Mouse (Mus musculus): ENCODE measurements around the gene 9230112D13Rik.

9230112D13Rik gene

DNA sequence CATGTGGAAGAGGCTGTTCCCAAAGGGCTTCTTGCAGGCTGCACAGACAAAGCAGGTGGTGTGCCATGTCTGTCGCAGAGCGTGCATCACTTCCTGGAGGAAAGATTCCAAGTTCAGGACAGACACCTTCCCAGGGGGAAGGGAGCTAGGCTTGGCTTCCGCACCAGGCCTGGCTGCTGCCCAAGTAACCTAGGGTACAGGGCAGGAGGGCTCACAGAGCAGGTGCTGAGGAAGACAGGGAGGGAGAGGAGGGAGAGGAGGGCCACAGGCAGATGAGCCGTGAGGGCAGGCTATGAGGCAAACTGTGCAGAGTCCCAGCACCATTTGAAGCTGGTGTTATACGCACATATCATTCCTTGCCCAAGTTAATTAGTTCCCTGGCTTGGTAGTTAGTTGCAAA lies 19.3 kb upstream of the 9230112D13Rik start:
- no peak for DNase-seq (ENCODE audit: low spot score in 2 of 2)

DNA sequence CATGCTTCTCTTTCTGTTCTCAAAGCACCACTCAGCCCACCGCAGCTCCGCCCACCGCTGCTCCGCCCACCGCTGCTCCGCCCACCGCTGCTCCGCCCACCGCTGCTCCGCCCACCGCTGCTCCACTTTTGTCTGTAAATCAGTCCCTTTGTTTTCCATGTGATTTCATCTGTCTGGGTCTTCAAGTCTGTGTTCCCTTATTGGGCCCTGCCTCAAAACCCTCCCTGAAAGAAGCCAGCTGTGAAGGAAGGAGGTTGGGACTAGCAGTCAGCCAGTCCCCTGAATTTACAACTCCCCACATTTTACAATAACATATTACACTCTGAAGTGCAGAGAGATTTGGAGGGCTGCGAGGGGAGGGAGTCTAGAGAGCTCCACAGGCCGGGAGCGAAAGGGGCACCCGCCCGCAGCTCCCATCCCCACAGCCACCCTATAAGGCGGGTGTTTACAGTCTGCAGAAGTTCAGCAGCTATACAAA lies 18.1 kb upstream of the 9230112D13Rik start:
- no peak for DNase-seq (ENCODE audit: low spot score in 2 of 2)

DNA sequence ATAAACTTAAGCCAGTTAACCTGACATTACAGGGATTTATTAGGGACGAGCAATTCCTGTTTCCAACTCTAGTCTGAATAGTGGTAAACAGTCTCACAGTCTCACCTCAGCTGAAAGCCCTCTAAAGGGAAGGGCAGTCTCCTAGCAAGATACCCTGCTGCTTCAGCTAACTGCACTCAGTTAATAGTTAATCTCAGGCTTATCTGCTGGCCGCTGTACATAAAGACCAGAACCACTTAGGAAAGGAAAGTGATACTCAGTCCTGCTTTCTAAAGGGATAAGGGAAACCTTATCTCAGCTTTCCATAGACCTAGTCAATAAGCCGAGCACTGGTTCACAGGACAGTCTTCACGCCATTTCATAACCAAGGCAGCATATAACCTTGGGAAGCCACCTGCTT lies 13.3 kb upstream of the 9230112D13Rik start:
- no peak for DNase-seq (ENCODE audit: low spot score in 2 of 2)

DNA sequence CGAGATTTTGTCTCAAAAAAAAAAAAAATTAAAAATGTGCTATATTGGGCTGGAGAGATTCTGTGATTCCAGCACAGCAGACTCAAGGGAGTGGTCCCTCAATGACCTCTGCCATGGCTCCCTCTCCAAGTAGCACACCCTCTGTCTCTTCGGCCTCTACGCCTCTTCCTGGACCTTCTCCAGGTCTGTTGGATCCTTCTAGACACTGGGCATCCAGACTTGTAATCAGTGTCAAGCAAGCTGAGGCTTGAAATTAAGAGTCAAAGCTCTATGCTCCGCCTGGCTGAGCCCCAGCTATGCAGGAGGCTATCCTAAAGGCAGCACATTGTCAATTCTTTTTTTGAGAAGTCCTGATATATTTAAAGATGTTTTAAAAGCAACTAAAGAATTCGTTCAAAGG lies 10.9 kb upstream of the 9230112D13Rik start:
- DNase-seq (ENCODE audit: low spot score in 2 of 2), result no peak

DNA sequence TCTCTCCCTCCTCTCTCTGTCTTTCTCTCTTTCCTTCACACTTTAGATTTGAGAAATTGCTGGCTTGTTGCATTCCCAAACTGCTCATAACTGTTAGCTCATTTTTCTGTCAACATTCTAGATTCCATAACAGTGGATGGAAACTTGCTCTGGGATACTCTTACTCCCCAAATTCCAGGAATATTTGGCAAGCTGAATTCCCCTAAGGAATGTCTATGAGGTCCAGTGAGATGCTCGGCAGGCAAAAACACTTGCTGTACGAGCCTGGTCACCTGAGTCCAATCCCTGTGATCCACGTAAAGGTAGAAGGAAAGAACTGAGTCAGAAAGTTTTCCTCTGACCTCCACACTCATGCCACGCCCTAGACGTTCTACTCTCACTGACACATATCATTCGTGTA lies 9.9 kb upstream of the 9230112D13Rik start:
- no peak for DNase-seq (ENCODE audit: low spot score in 2 of 2)

DNA sequence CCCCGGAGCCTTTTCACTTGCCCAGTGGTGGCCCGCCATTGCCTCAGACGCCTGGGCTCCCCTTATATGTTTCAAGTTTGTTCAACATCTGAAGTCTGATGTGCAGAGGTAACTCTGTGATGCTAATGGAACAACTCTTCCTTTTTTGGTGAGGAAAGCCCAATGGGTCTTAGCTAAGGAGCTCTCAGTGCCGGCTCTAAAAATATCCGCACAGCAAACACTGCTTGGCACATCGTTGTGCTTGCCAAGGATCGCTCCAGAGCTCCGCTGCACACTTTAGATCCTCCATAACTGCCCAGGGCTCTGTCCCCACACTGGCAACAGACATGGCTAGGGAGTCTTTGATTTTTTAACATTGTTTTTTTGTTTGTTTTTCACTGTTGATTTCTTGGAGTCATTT lies 6.2 kb upstream of the 9230112D13Rik start:
- no peak for DNase-seq (ENCODE audit: low spot score in 2 of 2)

GRCm38 (mm10) chr14:34517959-34518544 lies 4.5 kb downstream of the 9230112D13Rik start:
- DNase-seq (ENCODE audit: low spot score in 2 of 2), result no peak

DNA sequence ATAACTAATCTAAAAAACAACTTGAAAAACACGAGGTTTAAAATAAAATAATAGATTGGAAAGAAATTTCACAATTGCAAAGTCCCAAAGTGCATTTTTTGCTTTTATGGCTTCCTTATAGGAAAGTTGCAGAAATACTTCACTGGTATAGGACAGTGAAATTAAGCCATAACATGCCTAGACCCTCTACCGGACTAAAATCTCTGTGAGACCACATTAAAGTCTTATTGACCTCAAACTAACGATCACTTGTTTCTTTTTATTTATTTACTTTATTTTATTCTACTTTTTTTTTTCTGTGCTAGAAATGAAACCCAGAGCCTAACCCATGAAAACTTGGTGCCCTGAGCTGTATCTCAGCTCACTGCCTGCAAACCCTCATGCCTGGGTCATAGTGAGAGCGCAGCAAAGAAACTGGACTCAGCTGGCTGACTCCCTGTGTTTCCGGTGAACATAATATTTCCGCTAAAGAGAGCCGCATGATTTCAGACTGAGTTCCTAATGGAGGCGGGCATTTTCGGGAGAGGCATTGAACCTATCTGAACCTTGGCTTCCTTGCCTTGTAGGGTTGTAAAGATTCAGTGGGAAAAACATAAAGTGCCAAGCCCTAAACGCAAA lies 5.5 kb downstream of the 9230112D13Rik start:
- DNase-seq (ENCODE audit: low spot score in 2 of 2), result no peak

DNA sequence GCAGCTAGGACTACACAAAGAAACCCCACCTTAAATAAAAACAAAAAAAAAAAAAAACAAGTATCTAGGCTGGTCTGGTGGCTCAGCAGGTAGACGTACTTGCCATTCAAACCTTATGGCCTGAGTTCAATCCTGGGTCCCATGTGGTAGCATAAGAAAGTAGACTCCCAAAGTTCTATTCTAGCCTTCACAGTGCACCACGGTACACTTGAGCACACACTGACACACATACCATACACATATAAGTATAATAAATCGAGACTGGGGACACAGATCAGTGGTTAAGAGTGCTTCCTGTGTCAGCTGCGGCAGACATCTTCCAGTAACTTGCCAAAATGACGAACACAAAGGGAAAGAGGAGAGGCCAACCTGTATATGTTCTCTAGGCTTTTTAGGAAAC lies 6.7 kb downstream of the 9230112D13Rik start:
- DNase-seq (ENCODE audit: low spot score in 2 of 2), result no peak

DNA sequence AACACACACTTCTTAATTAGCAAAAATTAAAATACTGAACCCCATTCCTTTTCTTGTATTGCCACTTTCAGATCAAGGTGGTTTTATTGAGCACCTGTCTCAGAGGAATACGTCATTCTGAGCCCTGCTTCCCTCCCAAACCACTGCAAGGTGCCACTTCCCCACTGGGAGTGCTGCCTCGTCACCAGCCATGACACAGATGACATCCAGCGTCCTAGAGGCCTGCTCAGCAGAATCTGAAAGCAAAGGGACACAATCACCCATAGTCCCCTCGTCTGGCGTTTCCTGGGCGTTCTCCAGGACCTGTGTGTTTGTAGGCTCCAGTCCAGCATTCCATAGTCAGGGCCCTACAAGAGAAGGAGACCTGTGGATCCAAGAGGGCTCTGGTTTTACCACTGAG lies 8.5 kb downstream of the 9230112D13Rik start:
- no peak for DNase-seq (ENCODE audit: low spot score in 2 of 2)

DNA sequence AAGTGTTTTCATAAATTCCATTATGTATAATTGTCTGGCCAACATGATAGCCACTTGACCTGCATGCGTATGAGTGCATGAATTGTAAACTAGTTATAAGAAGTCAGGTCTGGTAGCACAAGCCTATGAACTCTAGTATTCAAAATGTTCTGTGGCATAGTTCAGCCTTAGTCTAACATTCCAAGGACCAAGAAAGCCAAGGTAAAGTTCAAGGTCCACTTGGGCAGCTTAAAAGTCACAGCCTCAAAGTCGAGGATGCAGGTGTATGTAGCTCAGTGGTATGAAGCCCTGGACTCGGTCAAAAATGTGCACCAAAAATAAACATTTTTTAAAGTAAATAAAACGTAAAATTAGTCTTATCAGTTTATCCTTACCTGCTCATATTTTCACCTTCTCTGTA lies 10.0 kb downstream of the 9230112D13Rik start:
- DNase-seq (ENCODE audit: low spot score in 2 of 2), result no peak

- DNase-seq (ENCODE audit: low spot score in 2 of 2), result no peak
Observed at GRCm38 (mm10) chr14:34511901-34512300, 10.7 kb downstream of the 9230112D13Rik start.

DNA sequence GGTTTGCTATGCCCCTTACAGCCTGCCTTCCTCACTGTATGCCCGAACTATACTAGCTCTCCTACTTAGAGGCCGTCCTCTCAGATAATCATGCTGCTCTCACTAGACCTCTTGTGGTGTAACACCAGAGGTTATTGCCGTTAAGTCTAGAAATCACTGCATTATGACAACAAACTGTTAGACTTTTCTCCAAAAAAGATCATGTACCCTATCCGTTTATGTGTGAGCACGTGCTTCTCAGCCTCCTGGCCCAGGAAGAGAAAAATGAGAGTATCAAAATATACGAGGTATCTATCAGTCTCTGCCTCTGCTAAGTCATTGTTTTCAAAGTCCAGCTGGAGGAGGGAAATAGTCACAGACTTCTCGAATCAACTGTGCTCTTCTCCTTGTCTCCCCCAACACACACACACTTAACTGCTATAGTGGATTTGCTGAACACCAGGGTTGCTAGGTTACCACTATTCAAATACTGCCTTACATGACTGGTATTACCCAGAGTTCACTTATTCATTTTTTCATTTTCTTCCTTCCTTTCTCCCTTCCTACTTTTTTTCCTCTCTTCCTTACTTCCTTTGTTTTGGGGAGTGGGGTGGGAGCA lies 13.7 kb downstream of the 9230112D13Rik start:
- no peak for DNase-seq (ENCODE audit: low spot score in 2 of 2)

- no peak for DNase-seq (ENCODE audit: low spot score in 2 of 2)
Observed at GRCm38 (mm10) chr14:34508187-34508840, 14.3 kb downstream of the 9230112D13Rik start.

DNA sequence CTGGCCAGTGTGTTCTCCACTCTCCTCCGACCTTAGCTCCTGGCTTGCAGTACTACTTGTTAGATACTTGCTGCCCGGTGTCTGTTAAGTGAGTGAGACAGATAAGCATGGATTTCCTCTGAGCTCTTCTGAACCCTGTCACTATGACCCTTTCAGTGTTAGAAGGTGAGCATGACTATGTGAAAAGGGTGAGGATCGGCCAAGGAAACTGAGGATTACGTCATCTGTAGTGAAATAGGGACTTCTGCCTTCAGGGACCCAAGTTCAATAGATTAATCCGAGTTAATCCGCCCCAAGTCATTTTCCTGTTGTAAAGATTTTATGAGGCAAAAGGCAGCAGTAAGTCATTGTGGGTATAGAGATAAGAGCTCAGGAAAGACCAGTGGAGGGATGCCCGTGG lies 17.3 kb downstream of the 9230112D13Rik start:
- DNase-seq (ENCODE audit: low spot score in 2 of 2), result no peak

DNA sequence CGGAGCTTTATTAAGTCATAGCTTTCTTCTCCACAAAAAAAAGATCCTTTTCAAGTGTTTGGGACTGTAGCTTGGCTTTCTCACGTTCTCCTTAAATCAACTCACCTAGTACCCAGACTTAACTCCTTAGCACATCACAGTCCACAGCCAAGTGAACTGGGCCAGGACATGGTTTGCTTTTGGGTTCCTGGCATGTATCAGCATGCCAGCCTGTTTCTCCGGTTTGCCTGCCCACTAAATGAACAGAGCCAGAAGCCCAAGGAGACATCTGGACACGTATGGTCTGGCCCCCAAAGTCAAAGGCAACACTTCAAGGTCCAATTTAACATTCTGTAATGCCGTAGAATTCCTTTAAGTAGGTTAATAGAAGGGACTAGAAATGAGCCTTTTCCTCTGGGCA lies 18.2 kb downstream of the 9230112D13Rik start:
- no peak for DNase-seq (ENCODE audit: low spot score in 2 of 2)

GRCm38 (mm10) chr14:34503759-34504158 lies 18.8 kb downstream of the 9230112D13Rik start:
- DNase-seq (ENCODE audit: low spot score in 2 of 2), result no peak

GRCm38 (mm10) chr14:34503325-34503647 lies 19.3 kb downstream of the 9230112D13Rik start, which contains the start of gene Bmpr1a:
Gene Bmpr1a (minus strand): TSS chr14:34503341.
- no peak for DNase-seq (ENCODE audit: low spot score in 2 of 2)

DNA sequence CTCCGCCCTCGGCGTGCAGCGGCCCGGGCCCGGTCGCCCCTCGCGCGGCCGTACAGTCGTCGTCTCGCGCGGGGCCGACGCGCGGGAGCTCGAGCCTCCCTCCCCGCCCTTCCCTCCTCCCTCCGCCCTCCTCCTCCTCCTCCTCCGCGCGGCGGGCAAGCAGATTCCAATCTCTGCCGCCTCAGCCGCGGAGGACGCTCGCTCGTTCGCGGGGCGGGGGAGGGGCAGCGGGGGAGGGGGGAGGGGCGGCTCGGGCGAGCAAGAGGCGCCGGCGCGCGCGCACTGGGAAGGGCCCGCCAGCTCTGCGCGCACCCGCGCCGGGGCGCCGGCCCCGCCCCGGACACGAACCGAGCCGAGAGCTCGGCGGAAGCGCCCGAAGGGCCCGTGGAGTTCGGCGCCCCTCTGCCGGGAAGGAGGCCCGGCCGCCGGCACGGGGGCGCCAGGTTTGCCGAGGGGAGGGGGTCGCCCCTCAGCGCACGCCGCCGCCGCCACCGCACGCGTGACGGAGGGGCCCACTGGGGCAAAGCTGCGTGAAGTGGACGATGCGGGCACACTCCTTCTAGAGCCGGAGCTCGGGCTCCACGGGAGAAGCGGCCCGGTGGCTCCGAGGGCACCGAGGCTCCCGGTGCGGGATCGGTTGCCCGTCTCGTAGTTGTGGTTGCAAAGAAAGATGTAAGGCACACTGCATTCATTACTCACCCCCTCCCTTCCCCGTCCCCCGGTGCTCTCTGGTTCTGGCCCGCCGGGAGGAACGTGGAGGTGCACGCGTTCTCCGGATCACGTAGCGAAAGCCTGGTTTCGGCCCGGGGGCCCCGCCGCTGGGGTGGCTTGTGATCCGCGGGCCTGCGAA lies 19.9 kb downstream of the 9230112D13Rik start:
- peak; percentile 85 to 87 for DNase-seq (ENCODE audit: low spot score in 2 of 2)

DNA sequence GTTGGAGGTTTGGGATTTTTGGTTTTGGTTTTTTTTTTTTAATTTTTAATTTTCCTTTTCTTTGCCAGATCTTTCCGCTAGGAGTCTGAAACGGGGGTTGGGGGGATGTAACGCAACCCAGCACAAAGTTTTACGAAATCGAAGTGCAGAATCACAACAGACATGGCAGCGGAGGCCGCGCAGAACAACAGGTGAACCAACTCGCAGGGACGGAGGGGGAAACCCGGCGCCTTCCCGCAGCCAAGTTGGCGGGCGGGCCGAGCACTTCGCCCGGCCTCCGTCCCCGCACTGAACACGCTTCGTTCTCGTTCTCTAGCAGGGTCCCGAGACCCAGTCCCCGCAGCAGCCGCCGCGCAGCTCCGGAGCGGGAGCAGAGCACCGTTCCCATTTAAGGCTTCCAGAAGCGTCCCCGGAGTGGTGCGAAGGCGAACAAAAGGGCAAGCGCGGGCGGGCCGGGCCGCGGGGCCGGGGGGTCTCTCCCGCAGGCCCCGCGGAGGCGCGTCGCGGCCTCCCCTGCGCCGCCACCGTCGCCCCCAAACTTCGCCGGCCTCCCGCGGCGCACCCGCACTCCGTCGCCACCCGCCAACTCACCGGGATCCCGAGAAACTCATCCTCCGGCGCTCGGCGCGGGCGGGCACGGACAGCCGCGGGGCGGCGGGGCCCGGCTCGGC lies 20.7 kb downstream of the 9230112D13Rik start:
- peak; percentile 44 to 57 for DNase-seq (ENCODE audit: low spot score in 2 of 2)

DNA sequence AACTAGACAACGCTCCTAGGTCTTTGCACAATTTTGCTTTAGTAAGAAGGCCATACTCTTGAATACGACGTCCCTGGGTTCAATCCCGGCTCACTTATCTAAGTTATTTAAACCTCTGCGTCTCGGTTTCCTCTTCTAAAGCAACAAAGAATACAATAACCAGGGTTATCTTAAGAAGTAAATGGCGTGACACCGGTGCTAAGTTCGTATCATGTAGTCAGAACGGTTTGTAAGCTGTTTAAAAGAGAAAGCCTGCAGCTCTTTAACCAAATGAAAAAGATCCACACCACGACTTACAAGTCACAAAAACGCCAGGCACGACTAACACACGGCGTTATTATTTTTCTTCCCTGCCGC lies 21.2 kb downstream of the 9230112D13Rik start:
- no peak for DNase-seq (ENCODE audit: low spot score in 2 of 2)

DNA sequence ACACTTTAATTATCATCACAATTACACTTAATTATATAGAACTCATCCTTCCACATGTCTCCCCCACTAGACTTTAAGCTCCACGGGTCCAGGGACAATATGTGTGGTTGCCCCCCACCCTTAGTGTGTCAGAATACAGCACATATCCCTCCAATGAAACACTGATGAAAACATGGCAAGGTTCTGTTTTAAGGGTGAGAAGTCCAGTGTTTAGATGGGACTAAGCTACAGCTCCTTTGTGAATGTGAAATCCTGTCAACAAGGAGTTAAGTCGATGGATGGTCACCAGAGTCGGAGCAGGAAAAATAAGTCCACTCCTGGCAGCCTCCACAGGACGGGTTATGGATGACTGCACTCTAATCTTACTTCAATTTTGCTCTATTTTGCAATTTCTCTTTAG lies 22.3 kb downstream of the 9230112D13Rik start:
- DNase-seq (ENCODE audit: low spot score in 2 of 2), result no peak
